11 mouse cellular contexts compared by ENCODE assay signal in genomic region chr2:31924811-31925210, GRCm38 (mm10). TPM values are rescaled to one million over a fixed set of nuclear protein-coding genes. Genes with fewer than 3 reads are reported as not detected.
DNase-seq lines count a peak whose midpoint lies in the region; ATAC-seq and TF ChIP-seq lines count a peak whose summit lies in the region.
"Had no signal": no experiment of that assay in that cellular context is flagged by ENCODE, and none has a peak within 500 bp of the region (broad histone marks: within the 10 kb centered on the region; RNA-seq: fewer than 3 reads in every experiment).

No protein-coding gene starts in this region.

- no peaks in the 10 kb centered on the region for H3K27me3 ChIP-seq in stomach, postnatal 0 days (ENCODE audit: control insufficient read depth, insufficient read depth, low read length)

- 18% methylated on average over 9 of the region's 9 CpGs for WGBS in stomach, postnatal 0 days

- no peak overlapping the region for H3K9ac ChIP-seq in stomach, postnatal 0 days (ENCODE audit: low read length)
- H3K9ac ChIP-seq: forebrain, embryonic 12.5 days; lung, embryonic 15.5 days; neural tube, embryonic 13.5 days had no signal

- TF ChIP-seq EP300 in stomach, postnatal 0 days (optimal IDR thresholded peaks at IDR 0.05) = no peak

- no peaks in the 10 kb centered on the region for H3K9me3 ChIP-seq in stomach, postnatal 0 days (ENCODE audit: control insufficient read depth, low read length)
- H3K9me3 ChIP-seq: forebrain, embryonic 12.5 days; lung, embryonic 15.5 days; neural tube, embryonic 13.5 days had no signal

- no peak for ATAC-seq in stomach, postnatal 0 days (ENCODE audit: low FRiP score, low TSS enrichment)
- ATAC-seq in erythroblast, adult 5-6 weeks (replicated peaks; ENCODE audit: low FRiP score, poor library complexity, severe bottlenecking) = no peak
- no peak for ATAC-seq in monocyte, adult 5-6 weeks (replicated peaks; ENCODE audit: insufficient number of reproducible peaks, low FRiP score, low TSS enrichment, poor library complexity, severe bottlenecking)

- H3K4me3 ChIP-seq in stomach, postnatal 0 days (ENCODE audit: low read depth, low read length) = no peak overlapping the region
- H3K4me3 ChIP-seq: forebrain, embryonic 12.5 days; lung, embryonic 15.5 days; neural tube, embryonic 13.5 days had no signal

- H3K36me3 ChIP-seq in stomach, postnatal 0 days (ENCODE audit: control insufficient read depth, insufficient read depth, low read length) = no peaks in the 10 kb centered on the region
- H3K36me3 ChIP-seq: forebrain, embryonic 12.5 days; lung, embryonic 15.5 days; neural tube, embryonic 13.5 days had no signal

- H3K27ac ChIP-seq in stomach, postnatal 0 days (replicated peaks) = no peak overlapping the region
- H3K27ac ChIP-seq: forebrain, embryonic 12.5 days; lung, embryonic 15.5 days; neural tube, embryonic 13.5 days had no signal

- TF ChIP-seq CTCF in stomach, postnatal 0 days (IDR thresholded peaks at IDR 0.05; ENCODE audit: low read depth) = no peak

- no peaks in the 10 kb centered on the region for H3K4me1 ChIP-seq in stomach, postnatal 0 days (replicated peaks; ENCODE audit: control insufficient read depth, insufficient read depth)
- H3K4me1 ChIP-seq: forebrain, embryonic 12.5 days; lung, embryonic 15.5 days; neural tube, embryonic 13.5 days had no signal

- DNase-seq in adrenal gland, postnatal 14 days = peak; percentile 46
- no peak for DNase-seq in adrenal gland, postnatal 25 days
- DNase-seq in ovary, adult 18-20 months (ENCODE audit: low spot score) = peak; percentile 9
- no peak for DNase-seq in ovary, postnatal 10 days (ENCODE audit: low spot score)
- peak; percentile 94 to 96 for DNase-seq in kidney, postnatal 36 days
- DNase-seq in stomach, postnatal 0 days (ENCODE audit: low spot score) = peak; percentile 62

- no peak overlapping the region for H3K4me2 ChIP-seq in stomach, postnatal 0 days (replicated peaks; ENCODE audit: low read depth)
- H3K4me2 ChIP-seq: forebrain, embryonic 12.5 days; lung, embryonic 15.5 days; neural tube, embryonic 13.5 days had no signal

RNA-seq across cellular contexts. Expression of gene Aif1l, which starts 25.1 kb away (rescaled TPM):
- total RNA-seq in adrenal gland, postnatal 14 days (2021) = 8.3 and 10.7 TPM in 2 replicates
- total RNA-seq in adrenal gland, postnatal 25 days (2021) = 7.1 and 11.0 TPM in 2 replicates
- 47.7 and 49.5 TPM in 2 replicates for polyA plus RNA-seq in stomach, postnatal 0 days (2015; fragmentation: Nextera tagmentation; extraction: Ambion mirVana)
- not detected in 2 replicates for total RNA-seq in erythroblast, adult 5-6 weeks (2015; ENCODE audit: low replicate concordance)
- not detected in 2 replicates for total RNA-seq in erythroblast, adult 5-6 weeks (2017; ENCODE audit: low replicate concordance)
- not detected in 3 replicates for total RNA-seq in monocyte, adult 5-6 weeks (2017)

RNA-seq across cellular contexts. Expression of gene Lamc3, which starts 37.7 kb away (rescaled TPM):
- total RNA-seq in adrenal gland, postnatal 14 days (2021) = 14.4 and 14.9 TPM in 2 replicates
- 12.8 and 15.9 TPM in 2 replicates for total RNA-seq in adrenal gland, postnatal 25 days (2021)
- polyA plus RNA-seq in stomach, postnatal 0 days (2015; fragmentation: Nextera tagmentation; extraction: Ambion mirVana) = 0.79 and 0.80 TPM in 2 replicates
- total RNA-seq in erythroblast, adult 5-6 weeks (2015; ENCODE audit: low replicate concordance) = not detected in 2 replicates
- total RNA-seq in erythroblast, adult 5-6 weeks (2017; ENCODE audit: low replicate concordance) = not detected in 2 replicates
- total RNA-seq in monocyte, adult 5-6 weeks (2017) = not detected in 3 replicates

RNA-seq across cellular contexts. Expression of gene Nup214, which starts 49.4 kb away (rescaled TPM):
- total RNA-seq in adrenal gland, postnatal 14 days (2021) = 53.0 and 59.1 TPM in 2 replicates
- total RNA-seq in adrenal gland, postnatal 25 days (2021) = 73.5 and 77.2 TPM in 2 replicates
- polyA plus RNA-seq in stomach, postnatal 0 days (2015; fragmentation: Nextera tagmentation; extraction: Ambion mirVana) = 29.4 and 33.6 TPM in 2 replicates
- 13.4 and 27.4 TPM in 2 replicates for total RNA-seq in erythroblast, adult 5-6 weeks (2015; ENCODE audit: low replicate concordance)
- 7.5 and 14.7 TPM in 2 replicates for total RNA-seq in erythroblast, adult 5-6 weeks (2017; ENCODE audit: low replicate concordance)
- 39.1 to 53.4 TPM (median 43.6 TPM) in 3 replicates for total RNA-seq in monocyte, adult 5-6 weeks (2017)

Comparison
In these comparisons a context has a peak if more than half of its experiments do, and no peak if none do; other contexts are left out.
1. DNase-seq: peak in adrenal gland, postnatal 14 days (single experiment), ovary, adult 18-20 months (single experiment), kidney, postnatal 36 days (2 of 2) and stomach, postnatal 0 days (single experiment); none in adrenal gland, postnatal 25 days (single experiment) and ovary, postnatal 10 days (single experiment).
2. RNA of gene Lamc3, which starts 37.7 kb away (total RNA-seq): 12.8 to 15.9 TPM in adrenal gland, postnatal 25 days and 14.4 to 14.9 TPM in adrenal gland, postnatal 14 days; not detected in erythroblast, adult 5-6 weeks and not detected in monocyte, adult 5-6 weeks; every median in the first group is over 10 times any median in the second.